Mouse (Mus musculus) liver, embryonic 14.5 days (tissue): ENCODE results near the gene Nfs1.

Experiments
- CTCF ChIP-seq: IDR thresholded peaks from 2 replicates; pipeline ENCODE4 v1.5.1; 2016; ENCODE audit warnings: antibody characterized with exemption, low read depth, control low read depth
- EP300 ChIP-seq: IDR thresholded peaks from 2 replicates; pipeline ENCODE4 v1.6.1; 2016; ENCODE audit warnings: antibody characterized with exemption, low read depth

GRCm38 (mm10) chr2:156193066-156193862 is 49.3 kb upstream of the Nfs1 start:
- TF ChIP-seq EP300 (no peak), CTCF (no peak)
